Mouse (Mus musculus) E14TG2a.4 (cell line): ENCODE measurements around the gene Tnfrsf14.

Experiments used
- CTCF ChIP-seq: conservative IDR thresholded peaks from 2 replicates; pipeline ENCODE4 v1.5.1; 2014; ENCODE audit warnings: low read length
- POU5F1 ChIP-seq: IDR thresholded peaks from 2 replicates; pipeline ENCODE4 v1.6.1; 2014; ENCODE audit warnings: low read length, borderline replicate concordance

DNA sequence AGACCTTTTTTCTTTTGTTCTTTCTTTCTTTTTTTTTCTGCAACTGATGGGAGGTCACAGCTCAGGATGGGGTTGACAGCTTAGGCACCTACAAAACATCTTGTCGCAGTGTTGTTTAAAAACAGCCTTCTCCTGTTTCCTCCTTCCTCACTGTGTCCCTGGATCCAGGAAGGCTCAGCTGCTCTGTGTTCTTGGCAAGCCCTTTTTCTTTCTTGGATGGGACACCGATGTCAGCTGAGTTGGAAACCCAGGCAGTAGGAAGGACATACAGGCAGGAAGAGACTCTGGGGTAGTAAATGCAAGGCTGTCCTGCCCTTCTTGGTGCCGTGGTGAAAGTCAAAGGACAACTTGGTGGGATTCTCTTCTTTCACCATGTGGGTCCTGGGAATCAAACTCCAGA, 37.5 kb upstream of the Tnfrsf14 start:
- TF ChIP-seq CTCF (no peak), POU5F1 (no peak)
